Mouse (Mus musculus) MEL (cell line): ENCODE measurements around the gene Pstpip1. TPM values are rescaled to one million over a fixed set of nuclear protein-coding genes. Genes with fewer than 3 reads are reported as not detected.

Source experiments
- DNase-seq: peaks from one replicate; pipeline ENCODE4 v3.0.0; 2011; ENCODE audit warnings: low read depth, low spot score
- H3K27ac ChIP-seq: 2 replicates; pipeline ENCODE4 v1.5.1; 2012; ENCODE audit warnings: low read depth, mild to moderate bottlenecking, control low read depth, low read length, moderate library complexity; ENCODE audit not compliant: control insufficient read depth
- H3K27me3 ChIP-seq, 2 experiments: fragments of 150-350 bp in 1 of 2; sonication (generic) in 1 of 2; 2 replicates each; pipeline ENCODE4 v1.6.1; 2012; ENCODE audit warnings: low read length in 2 of 2, mild to moderate bottlenecking in 2 of 2, improper control_type of control experiment in 1 of 2, moderate library complexity in 1 of 2; ENCODE audit not compliant: insufficient read depth in 2 of 2, control insufficient read depth in 1 of 2
- H3K36me3 ChIP-seq, 2 experiments: 2 replicates each; pipeline ENCODE4 v1.6.1; 2012 to 2014; ENCODE audit warnings: low read length in 2 of 2, improper control_type of control experiment in 1 of 2, inconsistent platforms in 1 of 2, mild to moderate bottlenecking in 1 of 2; ENCODE audit not compliant: insufficient read depth in 2 of 2, control insufficient read depth in 1 of 2
- H3K4me1 ChIP-seq, 2 experiments: fragments of 150-350 bp in 1 of 2; sonication (generic) in 1 of 2; 2 replicates each; pipeline ENCODE4 v1.6.1; 2012; ENCODE audit warnings: low read length in 2 of 2, improper control_type of control experiment in 1 of 2, mild to moderate bottlenecking in 1 of 2; ENCODE audit not compliant: insufficient read depth in 2 of 2, control insufficient read depth in 1 of 2
- H3K4me3 ChIP-seq, 2 experiments: fragments of 150-350 bp in 1 of 2; sonication (generic) in 1 of 2; 2 replicates each; pipeline ENCODE4 v1.5.1; 2012; ENCODE audit warnings: low read depth in 2 of 2, low read length in 2 of 2, mild to moderate bottlenecking in 2 of 2, moderate library complexity in 2 of 2, control low read depth in 1 of 2, improper control_type of control experiment in 1 of 2; ENCODE audit not compliant: control insufficient read depth in 1 of 2, insufficient read depth in 1 of 2
- H3K79me2 ChIP-seq: 2 replicates; pipeline ENCODE4 v1.6.1; 2012; ENCODE audit warnings: mild to moderate bottlenecking, low read length, moderate library complexity; ENCODE audit not compliant: control insufficient read depth, poor library complexity, insufficient read depth
- H3K9ac ChIP-seq: 2 replicates; pipeline ENCODE4 v1.6.1; 2012; ENCODE audit warnings: low read depth, mild to moderate bottlenecking, control low read depth, low read length, moderate library complexity; ENCODE audit not compliant: control insufficient read depth, poor library complexity, severe bottlenecking
- H3K9me3 ChIP-seq: fragments of 150-350 bp; sonication (generic); replicated peaks from 2 replicates; pipeline ENCODE4 v1.6.1; 2012; ENCODE audit warnings: mild to moderate bottlenecking, low read length, improper control_type of control experiment, moderate library complexity; ENCODE audit not compliant: insufficient read depth
- CHD1 ChIP-seq: IDR thresholded peaks from 2 replicates; pipeline ENCODE4 v1.6.1; 2012; ENCODE audit warnings: low read depth, mild to moderate bottlenecking, inconsistent platforms, low read length, improper control_type of control experiment
- E2F4 ChIP-seq: IDR thresholded peaks from 2 replicates; pipeline ENCODE4 v1.6.1; 2011; ENCODE audit warnings: low read depth, low read length, improper control_type of control experiment, borderline replicate concordance
- ELF1 ChIP-seq: IDR thresholded peaks from 2 replicates; pipeline ENCODE4 v1.6.1; 2014; ENCODE audit warnings: low read depth, mild to moderate bottlenecking, inconsistent platforms, low read length, improper control_type of control experiment, moderate library complexity
- EP300 ChIP-seq, 2 experiments: IDR thresholded peaks; 2 replicates each; pipeline ENCODE4 v1.6.1; 2011; ENCODE audit warnings: improper control_type of control experiment in 2 of 2, low read length in 2 of 2, low read depth in 1 of 2, mild to moderate bottlenecking in 1 of 2
- ETS1 ChIP-seq: IDR thresholded peaks from 2 replicates; pipeline ENCODE4 v1.6.1; 2012; ENCODE audit warnings: low read depth, mild to moderate bottlenecking, inconsistent platforms, low read length, improper control_type of control experiment, moderate library complexity
- GABPA ChIP-seq: IDR thresholded peaks from 2 replicates; pipeline ENCODE4 v1.6.1; 2012; ENCODE audit warnings: low read depth, mild to moderate bottlenecking, inconsistent platforms, low read length, improper control_type of control experiment, moderate library complexity
- GATA1 ChIP-seq: IDR thresholded peaks from 2 replicates; pipeline ENCODE4 v1.6.1; 2011; ENCODE audit warnings: low read depth, low read length, improper control_type of control experiment
- HCFC1 ChIP-seq: IDR thresholded peaks from 2 replicates; pipeline ENCODE4 v1.6.1; 2012; ENCODE audit warnings: low read depth, mild to moderate bottlenecking, inconsistent platforms, low read length, improper control_type of control experiment, moderate library complexity
- MAFK ChIP-seq: IDR thresholded peaks from 2 replicates; pipeline ENCODE4 v1.6.1; 2011; ENCODE audit warnings: low read depth, mild to moderate bottlenecking, low read length, improper control_type of control experiment, borderline replicate concordance
- MAZ ChIP-seq: IDR thresholded peaks from 2 replicates; pipeline ENCODE4 v1.6.1; 2012; ENCODE audit warnings: low read depth, mild to moderate bottlenecking, inconsistent platforms, low read length, improper control_type of control experiment
- MEF2A ChIP-seq: IDR thresholded peaks from 2 replicates; pipeline ENCODE4 v1.6.1; 2014; ENCODE audit warnings: low read depth, mild to moderate bottlenecking, inconsistent platforms, low read length, improper control_type of control experiment; ENCODE audit not compliant: poor library complexity, insufficient replicate concordance, severe bottlenecking; ENCODE audit errors: extremely low read depth
- MYB ChIP-seq: IDR thresholded peaks from 2 replicates; pipeline ENCODE4 v1.6.1; 2011; ENCODE audit warnings: mild to moderate bottlenecking, low read depth, low read length, improper control_type of control experiment
- NRF1 ChIP-seq: IDR thresholded peaks from 2 replicates; pipeline ENCODE4 v1.6.1; 2014; ENCODE audit warnings: low read depth, mild to moderate bottlenecking, inconsistent platforms, low read length, improper control_type of control experiment, moderate library complexity; ENCODE audit not compliant: poor library complexity, insufficient read depth, severe bottlenecking
- POLR2AphosphoS2 ChIP-seq: IDR thresholded peaks from 2 replicates; pipeline ENCODE4 v1.6.1; 2011; ENCODE audit warnings: low read length, improper control_type of control experiment
- POLR2AphosphoS5 ChIP-seq: IDR thresholded peaks from 2 replicates; pipeline ENCODE4 v1.6.1; 2012; ENCODE audit warnings: low read depth, borderline replicate concordance, mild to moderate bottlenecking, inconsistent platforms, low read length, moderate library complexity, mixed read lengths
- RAD21 ChIP-seq: IDR thresholded peaks from 2 replicates; pipeline ENCODE4 v1.6.1; 2011; ENCODE audit warnings: mild to moderate bottlenecking, low read depth, low read length, improper control_type of control experiment
- RCOR1 ChIP-seq: IDR thresholded peaks from 2 replicates; pipeline ENCODE4 v1.6.1; 2012; ENCODE audit warnings: low read depth, mild to moderate bottlenecking, inconsistent platforms, low read length, improper control_type of control experiment
- SMC3 ChIP-seq: IDR thresholded peaks from 2 replicates; pipeline ENCODE4 v1.6.1; 2011; ENCODE audit warnings: low read depth, low read length, improper control_type of control experiment
- TAL1 ChIP-seq: IDR thresholded peaks from 2 replicates; pipeline ENCODE4 v1.6.1; 2012; ENCODE audit warnings: mild to moderate bottlenecking, inconsistent platforms, low read length, moderate library complexity, mixed read lengths
- TCF12 ChIP-seq: IDR thresholded peaks from 2 replicates; pipeline ENCODE4 v1.6.1; 2014; ENCODE audit warnings: low read depth, mild to moderate bottlenecking, inconsistent platforms, low read length, improper control_type of control experiment, moderate library complexity
- UBTF ChIP-seq: IDR thresholded peaks from 2 replicates; pipeline ENCODE4 v1.6.1; 2012; ENCODE audit warnings: low read depth, mild to moderate bottlenecking, inconsistent platforms, low read length, improper control_type of control experiment, moderate library complexity, borderline replicate concordance; ENCODE audit not compliant: insufficient read depth
- USF2 ChIP-seq, 2 experiments: IDR thresholded peaks; 2 replicates each; pipeline ENCODE4 v1.6.1; 2011 to 2012; ENCODE audit warnings: improper control_type of control experiment in 2 of 2, low read length in 2 of 2, borderline replicate concordance in 1 of 2, inconsistent platforms in 1 of 2, low read depth in 1 of 2, mild to moderate bottlenecking in 1 of 2; ENCODE audit not compliant: insufficient read depth in 1 of 2
- ZKSCAN1 ChIP-seq: IDR thresholded peaks from 2 replicates; pipeline ENCODE4 v1.6.1; 2012; ENCODE audit warnings: low read depth, mild to moderate bottlenecking, inconsistent platforms, low read length, improper control_type of control experiment, moderate library complexity
- ZMIZ1 ChIP-seq: IDR thresholded peaks from 2 replicates; pipeline ENCODE4 v1.6.1; 2012; ENCODE audit warnings: low read depth, mild to moderate bottlenecking, inconsistent platforms, low read length, improper control_type of control experiment, moderate library complexity
- ZNF384 ChIP-seq: IDR thresholded peaks from 2 replicates; pipeline ENCODE4 v1.6.1; 2012; ENCODE audit warnings: low read depth, mild to moderate bottlenecking, inconsistent platforms, low read length, improper control_type of control experiment
- polyA plus RNA-seq, 2 experiments: library from polyadenylated mRNA; stranded (reverse) in 1 of 2; unstranded in 1 of 2; fragments of >175 nt in 1 of 2; fragments of >200 nt in 1 of 2; gene quantifications; 2 replicates each; pipeline versions ENCODE4 v1.2.1 to v1.2.4; 2012; ENCODE audit warnings: low replicate concordance in 2 of 2, low read depth in 1 of 2; ENCODE audit not compliant: insufficient read length in 2 of 2, insufficient read depth in 1 of 2, missing spikeins in 1 of 2
- total RNA-seq: library from RNA; depleted of rRNA; stranded (reverse); fragments of 300-350 nt; gene quantifications from 2 replicates; pipeline ENCODE4 v1.2.3, GENCODE M21; 2012

Pstpip1 gene
- total and polyA plus RNA-seq, 3 experiments = 0.04 to 0.22 TPM; not detected in 1

DNA sequence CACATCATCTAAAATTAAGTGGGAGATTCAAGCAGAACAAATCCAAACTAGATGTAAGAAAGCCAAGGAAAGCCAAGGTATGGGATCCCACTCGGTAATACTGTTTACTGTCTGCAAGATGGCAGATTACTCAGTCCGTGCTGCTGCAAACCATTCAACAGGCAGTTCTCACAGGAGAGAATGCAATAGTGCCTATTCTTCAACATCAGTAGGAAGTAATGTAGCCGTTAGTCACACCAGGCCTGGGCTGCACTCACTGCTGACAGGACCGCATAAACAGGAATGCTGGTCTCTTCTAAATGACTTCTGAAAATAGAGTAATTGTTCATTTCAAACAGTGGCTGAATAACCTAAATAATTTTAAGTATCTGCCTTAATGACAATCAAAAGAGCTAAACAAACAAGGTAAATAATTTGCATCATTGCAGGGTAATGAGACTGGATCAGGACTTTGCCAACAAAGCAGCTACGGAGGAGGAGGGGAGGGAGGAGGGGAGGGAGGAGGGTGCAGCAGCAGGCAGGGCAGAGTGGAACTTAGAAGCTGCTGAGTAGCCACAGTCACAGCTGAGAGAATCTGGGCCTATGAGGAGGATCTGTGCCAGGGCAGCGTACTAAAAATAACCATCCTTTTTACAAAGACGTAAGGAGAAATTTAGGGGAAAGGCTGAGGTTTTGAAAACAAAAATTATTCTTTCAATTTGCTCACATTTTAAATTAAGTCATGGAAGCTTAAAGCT, 62.2 kb downstream of the Pstpip1 start:
- DNase-seq = no peak
- TF ChIP-seq TAL1 = no peak
- TF ChIP-seq TCF12 = no peak
- no peak for TF ChIP-seq ETS1
- TF ChIP-seq ELF1 = no peak
- TF ChIP-seq MAFK = no peak
- TF ChIP-seq ZKSCAN1 = no peak
- no peak for TF ChIP-seq SMC3
- no peak for TF ChIP-seq CHD1
- no peak for TF ChIP-seq EP300 (IDR thresholded peaks at IDR 0.05; ENCODE audit: low read depth in 1 of 2, low read length in 2 of 2)
- TF ChIP-seq E2F4 = no peak
- no peak for TF ChIP-seq GABPA
- no peak for TF ChIP-seq MAZ
- TF ChIP-seq ZMIZ1 = no peak
- TF ChIP-seq RCOR1 = no peak
- TF ChIP-seq GATA1 = no peak
- no peak for TF ChIP-seq MEF2A
- TF ChIP-seq HCFC1 = no peak
- TF ChIP-seq, all 39 proteins: peak for 0

DNA sequence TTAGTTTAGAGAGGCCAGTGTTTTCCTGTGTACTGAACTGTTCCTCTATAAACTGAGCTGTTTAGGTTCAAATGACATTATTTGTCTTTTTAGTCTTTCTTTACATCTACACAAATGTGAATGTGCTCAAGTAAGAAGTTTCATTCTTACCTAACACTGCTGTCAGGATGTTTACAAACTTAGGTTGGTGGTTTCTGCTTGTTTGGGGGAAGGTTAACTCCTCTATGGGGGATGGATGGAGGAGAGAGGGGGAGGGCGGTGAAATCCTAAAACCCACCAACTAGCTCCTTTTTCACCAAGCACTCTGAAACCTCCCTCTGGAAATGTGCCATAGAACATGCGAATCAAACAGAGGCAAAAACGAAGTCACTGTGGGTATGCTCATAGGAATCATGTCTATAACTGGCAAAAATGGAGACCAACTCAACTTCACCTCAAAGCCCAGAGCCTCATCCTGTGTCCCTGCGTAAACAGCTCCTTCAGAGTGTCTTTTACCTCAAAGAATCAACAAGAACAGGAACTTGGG, 62.8 kb downstream of the Pstpip1 start:
- Histone ChIP-seq H3K4me1 (no peaks in the 10 kb centered on the region), H3K36me3 (0 out of 4 replicates have a peak, but pooled peaks cover 0 to 2% of the 10 kb centered on the region in 2 experiments), H3K9me3 (no peaks in the 10 kb centered on the region), H3K4me3 (no peak overlapping the region), H3K27me3 (no peaks in the 10 kb centered on the region), H3K9ac (no peak overlapping the region), H3K27ac (no peak overlapping the region), H3K79me2 (peaks cover 4% of the 10 kb centered on the region)
- no peak for DNase-seq
- TF ChIP-seq ETS1 = no peak
- no peak for TF ChIP-seq GATA1
- TF ChIP-seq NRF1 = no peak
- TF ChIP-seq UBTF = no peak
- no peak for TF ChIP-seq TCF12
- no peak for TF ChIP-seq SMC3
- no peak for TF ChIP-seq MYB
- TF ChIP-seq POLR2AphosphoS5 = no peak
- TF ChIP-seq ZNF384 = no peak
- TF ChIP-seq CHD1 = no peak
- no peak for TF ChIP-seq POLR2AphosphoS2
- no peak for TF ChIP-seq USF2 (IDR thresholded peaks at IDR 0.05; ENCODE audit: borderline replicate concordance in 1 of 2, insufficient read depth in 1 of 2, low read depth in 1 of 2, low read length in 2 of 2)
- no peak for TF ChIP-seq ZMIZ1
- no peak for TF ChIP-seq RAD21

More for the DNA sequence above, 62.2 kb downstream of the Pstpip1 start:
- Histone ChIP-seq H3K27ac (no peak overlapping the region), H3K4me3 (no peak overlapping the region), H3K9me3 (no peaks in the 10 kb centered on the region), H3K79me2 (peaks cover 3% of the 10 kb centered on the region), H3K36me3 (0 out of 4 replicates have a peak, but pooled peaks cover 0 to 2% of the 10 kb centered on the region in 2 experiments), H3K4me1 (no peaks in the 10 kb centered on the region), H3K27me3 (no peaks in the 10 kb centered on the region), H3K9ac (no peak overlapping the region)
